Mouse (Mus musculus) lung, adult 2 months (tissue): ENCODE results near the gene Rps29.

Experiments used
- CTCF ChIP-seq: fragments of 200-500 bp; IDR thresholded peaks from 2 replicates; pipeline ENCODE4 v1.5.1; 2011; ENCODE audit warnings: mild to moderate bottlenecking, low read length, control low read depth; ENCODE audit not compliant: insufficient read depth
- POLR2A ChIP-seq: fragments of 200-500 bp; IDR thresholded peaks from 2 replicates; pipeline ENCODE4 v1.6.1; 2011; ENCODE audit warnings: low read depth, mild to moderate bottlenecking, control low read depth, low read length, borderline replicate concordance; ENCODE audit errors: extremely low read depth

GRCm38 (mm10) chr12:69197378-69198163 lies 38.6 kb upstream of the Rps29 start:
- no peak for TF ChIP-seq POLR2A
- TF ChIP-seq CTCF = no peak
